Mouse (Mus musculus) liver, adult 2 months (tissue): ENCODE measurements around the gene Spag5. TPM values are rescaled to one million over a fixed set of nuclear protein-coding genes. Genes with fewer than 3 reads are reported as not detected.
A peak's percentile ranks its signal among the peaks of the same experiment; 100 is the strongest.

Source experiments
- DNase-seq: peaks from one replicate; pipeline ENCODE4 v3.0.0-alpha.2; 2011; ENCODE audit warnings: low read depth, low spot score; ENCODE audit errors: extremely low read depth
- H3K27ac ChIP-seq: fragments of 200-500 bp; replicated peaks from 2 replicates; pipeline ENCODE4 v1.5.1; 2012; ENCODE audit warnings: low read depth, mild to moderate bottlenecking, control low read depth, inconsistent platforms, low read length; ENCODE audit not compliant: insufficient read depth
- H3K27me3 ChIP-seq: fragments of 200-500 bp; 2 replicates; pipeline ENCODE4 v1.6.1; 2012; ENCODE audit warnings: mild to moderate bottlenecking, moderate library complexity, low read length, inconsistent platforms; ENCODE audit not compliant: control insufficient read depth, insufficient read depth
- H3K36me3 ChIP-seq: fragments of 200-500 bp; 2 replicates; pipeline ENCODE4 v1.6.1; 2012; ENCODE audit warnings: low read length, inconsistent platforms; ENCODE audit not compliant: control insufficient read depth, insufficient read depth
- H3K4me1 ChIP-seq: fragments of 200-500 bp; 2 replicates; pipeline ENCODE4 v1.6.1; 2011; ENCODE audit warnings: low read length; ENCODE audit not compliant: control insufficient read depth, insufficient read depth
- H3K4me3 ChIP-seq: fragments of 200-500 bp; 2 replicates; pipeline ENCODE4 v1.5.1; 2011; ENCODE audit warnings: low read depth, mild to moderate bottlenecking, control low read depth, low read length, moderate library complexity; ENCODE audit not compliant: insufficient read depth
- H3K79me2 ChIP-seq: fragments of 200-500 bp; 2 replicates; pipeline ENCODE4 v1.6.1; 2012; ENCODE audit warnings: inconsistent platforms, mild to moderate bottlenecking, low read length, moderate library complexity; ENCODE audit not compliant: control insufficient read depth, insufficient read depth
- H3K9ac ChIP-seq: fragments of 200-500 bp; 2 replicates; pipeline ENCODE4 v1.6.1; 2012; ENCODE audit warnings: low read depth, mild to moderate bottlenecking, control low read depth, inconsistent platforms, low read length
- CTCF ChIP-seq: fragments of 200-500 bp; IDR thresholded peaks from 2 replicates; pipeline ENCODE4 v1.5.1; 2011; ENCODE audit warnings: low read depth, low read length, control low read depth
- POLR2A ChIP-seq: fragments of 200-500 bp; IDR thresholded peaks from 2 replicates; pipeline ENCODE4 v1.6.1; 2011; ENCODE audit warnings: low read length, control low read depth; ENCODE audit not compliant: insufficient read depth; ENCODE audit errors: extremely low read depth
- WGBS: fragments of 180-500 bp; shearing (Covaris S2); methylation state at CpG from one replicate; pipeline ENCODE4 v1.1.7; 2018; 5-methylcytosine and 5-hydroxymethylcytosine counted together
- polyA plus RNA-seq: library from polyadenylated mRNA; depleted of rRNA; stranded (reverse); fragments of >200 nt; gene quantifications from 2 replicates; pipeline ENCODE4 v1.2.3, GENCODE M21; 2012
- total RNA-seq: library from RNA; depleted of rRNA; stranded (reverse); fragments of >200 nt; gene quantifications from 2 replicates; pipeline ENCODE4 v1.2.3, GENCODE M21; 2014

Gene Spag5
- total and polyA plus RNA-seq, 2 experiments: 0.15 to 0.83 TPM

GRCm38 (mm10) chr11:78345801-78346200 is 44.5 kb downstream of the Spag5 start:
- WGBS: 55% methylated on average over 7 of the region's 7 CpGs
- H3K27me3 ChIP-seq: no peaks in the 10 kb centered on the region
- H3K36me3 ChIP-seq: no peaks in the 10 kb centered on the region
- no peaks in the 10 kb centered on the region for H3K79me2 ChIP-seq
- H3K4me1 ChIP-seq: peaks cover 14% of the 10 kb centered on the region
- H3K9ac ChIP-seq: no peak overlapping the region
- no peak overlapping the region for H3K4me3 ChIP-seq
- H3K27ac ChIP-seq: peak overlapping the region; percentile 39; the same call in 1 of the 2 replicates
- no peak for DNase-seq
- TF ChIP-seq POLR2A: no peak
- TF ChIP-seq CTCF: no peak

- H3K27me3 ChIP-seq: no peaks in the 10 kb centered on the region
- H3K9ac ChIP-seq: no peak overlapping the region
- no peak overlapping the region for H3K4me3 ChIP-seq
- TF ChIP-seq POLR2A: no peak
- no peak for TF ChIP-seq CTCF
- H3K79me2 ChIP-seq: no peaks in the 10 kb centered on the region
- WGBS: 79% methylated on average over 6 of the region's 6 CpGs
- H3K27ac ChIP-seq: no peak overlapping the region
- DNase-seq: no peak
- H3K4me1 ChIP-seq: peaks cover 14% of the 10 kb centered on the region
- H3K36me3 ChIP-seq: no peaks in the 10 kb centered on the region
Observed at GRCm38 (mm10) chr11:78346326-78347069, 45.2 kb downstream of the Spag5 start.

- Histone ChIP-seq H3K4me1 (peaks cover 14% of the 10 kb centered on the region), H3K79me2 (no peaks in the 10 kb centered on the region), H3K27ac (no peak overlapping the region), H3K9ac (no peak overlapping the region), H3K27me3 (no peaks in the 10 kb centered on the region), H3K36me3 (no peaks in the 10 kb centered on the region), H3K4me3 (no peak overlapping the region)
- DNase-seq: peak; percentile 56
- peak; percentile 75 for TF ChIP-seq CTCF
- no peak for TF ChIP-seq POLR2A
- 96% methylated on average over 10 of the region's 10 CpGs for WGBS
Observed at GRCm38 (mm10) chr11:78347070-78347754, 45.9 kb downstream of the Spag5 start.

- no peak overlapping the region for H3K9ac ChIP-seq
- H3K36me3 ChIP-seq: no peaks in the 10 kb centered on the region
- 78% methylated on average over 9 of the region's 9 CpGs for WGBS
- TF ChIP-seq POLR2A (no peak), CTCF (no peak)
- H3K27ac ChIP-seq: no peak overlapping the region
- DNase-seq: peak; percentile 28
- no peaks in the 10 kb centered on the region for H3K79me2 ChIP-seq
- no peak overlapping the region for H3K4me3 ChIP-seq
- H3K4me1 ChIP-seq: peaks cover 14% of the 10 kb centered on the region
- H3K27me3 ChIP-seq: no peaks in the 10 kb centered on the region
Observed at GRCm38 (mm10) chr11:78347908-78348307, 46.6 kb downstream of the Spag5 start.

GRCm38 (mm10) chr11:78348474-78348873 is 47.1 kb downstream of the Spag5 start:
- no peak overlapping the region for H3K4me3 ChIP-seq
- H3K36me3 ChIP-seq: no peaks in the 10 kb centered on the region
- no peak overlapping the region for H3K27ac ChIP-seq
- H3K27me3 ChIP-seq: no peaks in the 10 kb centered on the region
- 78% methylated on average over 7 of the region's 7 CpGs for WGBS
- no peak for TF ChIP-seq POLR2A
- TF ChIP-seq CTCF: no peak
- H3K4me1 ChIP-seq: peaks cover 14% of the 10 kb centered on the region
- H3K79me2 ChIP-seq: no peaks in the 10 kb centered on the region
- no peak for DNase-seq
- H3K9ac ChIP-seq: no peak overlapping the region
